Mouse (Mus musculus) urinary bladder, postnatal 4 days (tissue): Measurements from ENCODE around the gene Nsl1.
"Not testable (repeated sequence)": the region's sequence is repeated elsewhere in the genome, so short reads cannot be mapped to it uniquely, and the experiment has no call there.

Source experiments
- DNase-seq, 2 experiments: peaks; one replicate each; pipeline ENCODE4 v3.0.0; 2021 to 2022; ENCODE audit warnings: low spot score in 2 of 2

Gene Nsl1

DNA sequence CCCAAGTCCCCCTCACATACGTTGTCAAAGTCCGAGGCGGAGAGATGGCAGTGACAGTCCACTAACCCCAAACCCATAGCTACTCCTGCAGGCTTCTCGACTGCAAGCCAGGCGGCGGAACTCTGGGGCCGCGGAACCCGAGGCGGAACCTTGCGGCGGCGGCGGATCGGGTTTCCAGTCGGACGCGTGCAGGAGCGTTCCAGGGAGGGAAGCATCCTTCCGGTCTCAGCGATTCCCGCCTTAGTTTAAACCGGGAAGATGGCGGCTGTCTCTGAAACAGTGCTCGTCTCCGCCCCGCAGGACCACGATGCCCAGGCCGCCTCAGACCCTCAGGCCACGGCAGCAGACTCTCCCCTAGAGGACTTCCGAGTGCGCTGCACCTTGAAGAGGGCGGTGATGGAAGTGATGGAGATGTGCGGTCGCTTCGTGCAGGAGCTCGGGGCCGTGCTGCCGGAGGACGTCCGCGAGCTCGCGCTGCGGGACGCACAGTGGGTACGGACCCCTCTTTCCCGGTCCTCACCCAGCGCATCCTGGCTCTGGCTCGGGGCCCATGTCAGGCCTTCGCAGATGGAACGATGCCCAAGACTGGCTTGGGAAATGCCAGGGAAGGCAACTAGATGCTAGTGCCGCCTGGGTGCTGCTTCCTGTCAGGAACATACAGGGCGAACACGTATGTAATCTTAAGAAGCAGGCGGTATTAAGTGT lies at the start of gene Nsl1, which contains the start of gene Tatdn3:
Gene Nsl1, plus strand, starts transcription at position 232 of the 705 bp plus-strand sequence.
Gene Tatdn3, minus strand, starts transcription at position 152 of the 705 bp plus-strand sequence.
- peak; percentile 89 to 91 for DNase-seq

DNA sequence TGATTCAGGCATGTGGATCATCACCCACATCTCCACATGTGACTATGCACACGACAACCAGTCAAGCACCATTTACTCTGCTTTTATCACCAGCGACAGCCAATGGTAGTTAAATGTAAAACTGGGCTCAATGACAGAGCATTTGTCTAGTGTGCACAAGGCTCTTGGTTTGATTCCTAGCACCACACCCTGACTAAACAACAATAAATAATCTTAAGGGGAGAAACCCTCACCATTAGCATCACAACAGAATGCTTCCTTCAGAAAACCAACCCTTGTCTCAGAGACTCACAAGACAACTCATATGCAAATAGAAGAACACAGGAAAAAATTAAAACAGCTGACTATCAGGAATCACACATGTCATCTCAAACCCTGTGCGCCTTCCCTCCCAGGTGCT lies 48.5 kb upstream of the Nsl1 start:
- DNase-seq: no peak

DNA sequence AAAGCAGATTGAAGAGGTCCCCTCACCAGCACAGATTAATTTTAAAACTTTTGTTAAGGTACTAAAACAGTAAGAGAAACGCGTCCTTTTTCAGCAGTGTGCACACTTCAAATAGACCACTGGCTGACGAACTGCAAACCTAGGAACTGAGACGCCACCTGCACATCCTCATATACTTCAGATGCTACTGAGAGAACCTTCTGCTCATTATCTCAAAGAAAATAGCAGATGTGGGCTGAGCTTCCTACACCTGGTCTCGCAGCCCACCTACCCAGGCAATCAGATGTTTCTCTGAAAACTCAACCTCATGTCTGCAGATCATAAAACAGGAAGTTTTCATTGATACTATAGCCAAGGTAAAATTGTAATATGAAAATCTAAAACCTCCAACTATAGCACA lies 43.0 kb upstream of the Nsl1 start:
- DNase-seq: no peak

DNA sequence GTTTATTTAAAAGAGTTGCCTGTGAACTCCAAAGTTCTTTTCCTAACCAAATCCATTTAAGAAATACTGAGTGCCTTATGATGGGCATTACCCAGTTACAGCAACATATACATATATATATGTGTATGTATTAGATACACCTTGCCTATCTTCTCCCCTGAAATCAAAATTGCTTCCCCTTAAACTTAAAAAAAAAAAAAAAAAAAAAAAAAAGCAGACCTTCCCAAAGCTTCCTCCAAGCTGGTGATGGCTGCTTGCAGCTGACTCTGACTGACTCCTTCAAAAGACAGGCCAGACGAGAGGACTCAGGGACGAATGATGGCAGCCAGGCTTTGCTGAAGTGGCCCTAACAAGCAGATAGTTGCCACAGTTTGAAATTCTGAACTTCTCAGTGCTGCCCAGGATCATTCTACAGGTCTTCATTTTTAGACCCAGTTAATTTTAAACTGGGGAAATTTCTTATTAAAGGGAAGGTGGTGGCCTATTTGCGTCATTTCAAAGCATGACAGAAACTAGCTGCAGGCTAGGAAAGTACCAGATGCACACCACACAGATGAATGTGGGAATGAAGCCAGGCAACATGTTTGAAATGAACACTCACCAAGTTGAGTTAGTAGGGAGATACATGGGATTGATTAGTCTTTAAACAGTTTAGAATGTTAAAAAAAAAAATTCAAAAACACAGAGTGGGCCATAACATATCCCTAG lies 42.4 kb upstream of the Nsl1 start:
- no peak for DNase-seq

DNA sequence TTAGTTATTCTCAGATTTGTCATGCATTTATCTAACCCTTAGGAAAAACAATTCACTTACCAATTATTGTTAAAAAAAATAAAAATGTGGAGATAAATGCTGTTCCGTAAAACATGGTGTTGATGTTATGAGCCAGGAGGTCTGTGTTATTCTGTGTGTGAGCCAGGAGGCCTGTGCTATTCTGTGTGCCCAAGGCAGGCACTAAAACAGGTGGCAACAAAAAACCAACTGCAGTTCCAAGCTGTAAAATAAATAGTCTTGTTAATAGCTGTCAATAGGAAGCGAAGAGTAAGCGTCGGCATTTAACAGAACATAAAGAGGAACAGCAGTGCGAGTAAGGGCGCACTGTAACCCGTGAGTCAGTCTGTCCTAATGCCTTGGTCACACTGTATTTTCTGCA lies 41.8 kb upstream of the Nsl1 start:
- no peak for DNase-seq

DNA sequence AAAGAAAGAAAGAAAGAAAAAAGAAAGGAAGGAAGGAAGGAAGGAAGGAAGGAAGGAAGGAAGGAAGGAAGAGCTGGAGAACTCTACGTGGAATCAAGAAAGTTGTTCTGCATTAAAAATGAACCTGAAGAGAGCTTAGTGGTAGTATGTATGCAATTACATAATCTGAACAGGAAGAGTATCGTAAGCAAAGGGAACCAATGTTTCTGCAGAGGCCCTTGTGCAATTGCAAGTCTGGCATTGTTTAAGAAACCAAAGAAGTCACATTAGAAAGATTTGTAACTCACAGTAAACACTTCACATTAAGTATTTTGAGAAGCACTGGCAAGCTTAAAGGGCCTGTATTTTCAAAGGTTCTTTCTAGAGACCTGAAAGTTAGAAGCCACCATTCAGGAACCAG lies 39.7 kb upstream of the Nsl1 start:
- DNase-seq: no peak

DNA sequence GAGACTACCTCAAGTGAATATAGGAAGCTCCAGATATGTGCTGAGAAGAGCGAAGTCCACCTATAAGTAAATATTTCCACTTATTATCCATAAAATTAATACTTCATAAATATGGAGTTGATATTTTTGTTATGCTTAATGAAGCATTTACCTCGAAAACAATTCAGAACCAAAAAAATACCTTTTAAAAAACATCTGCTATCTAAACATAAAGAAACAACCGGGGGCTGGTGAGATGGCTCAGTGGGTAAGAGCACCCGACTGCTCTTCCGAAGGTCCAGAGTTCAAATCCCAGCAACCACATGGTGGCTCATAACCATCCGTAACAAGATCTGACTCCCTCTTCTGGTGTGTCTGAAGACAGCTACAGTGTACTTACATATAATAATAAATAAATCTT lies 39.0 kb upstream of the Nsl1 start:
- DNase-seq: not testable (repeated sequence)

DNA sequence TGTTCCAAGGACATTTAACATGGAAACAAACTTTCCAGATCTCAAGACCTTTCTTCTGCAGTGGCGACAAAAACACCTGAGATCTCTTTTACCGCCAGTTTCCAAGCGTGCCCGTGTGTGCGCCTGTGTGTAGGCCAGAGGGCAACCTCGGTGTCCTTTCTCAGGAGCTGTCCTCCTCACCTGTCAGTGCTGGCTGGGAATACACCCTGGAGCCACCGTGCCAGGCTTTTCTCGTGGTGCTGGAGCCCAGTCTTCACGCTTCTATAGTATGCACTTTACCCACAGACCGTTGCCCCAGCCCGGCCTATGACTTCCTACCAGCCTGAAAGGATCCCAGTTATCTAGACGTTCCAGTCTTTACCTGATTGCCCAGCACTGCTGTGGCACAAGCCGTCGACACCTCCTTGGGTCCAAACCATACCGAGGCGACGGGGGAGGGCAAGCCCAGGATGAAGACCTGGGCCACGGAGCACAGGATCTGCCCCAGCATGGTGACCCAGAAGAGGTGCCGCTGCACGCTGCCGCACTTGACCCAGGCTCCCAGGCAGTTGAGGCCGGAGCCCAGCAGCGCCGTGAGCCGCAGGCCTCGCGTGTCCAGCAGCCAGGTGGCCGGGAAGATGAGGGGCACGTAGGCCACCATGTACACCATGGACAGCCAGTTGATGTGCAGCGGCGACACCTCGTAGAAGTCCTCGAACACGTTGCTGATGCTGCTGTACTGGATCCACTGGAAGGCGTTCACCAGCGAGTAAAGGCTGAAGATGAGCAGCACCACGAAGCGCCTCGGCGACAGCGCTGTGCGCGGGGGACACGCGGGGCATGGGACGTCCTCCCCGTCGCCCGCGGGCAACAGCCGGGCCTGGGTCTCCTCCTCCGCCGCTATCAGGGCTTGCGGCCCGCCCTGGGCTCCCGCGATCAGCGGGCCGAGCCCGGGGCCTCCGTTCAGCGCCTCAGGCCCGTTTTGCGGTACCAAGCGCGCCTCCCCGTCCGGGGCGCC lies 37.5 kb upstream of the Nsl1 start:
- peak in 1 of 2 experiments; percentile 22 for DNase-seq

DNA sequence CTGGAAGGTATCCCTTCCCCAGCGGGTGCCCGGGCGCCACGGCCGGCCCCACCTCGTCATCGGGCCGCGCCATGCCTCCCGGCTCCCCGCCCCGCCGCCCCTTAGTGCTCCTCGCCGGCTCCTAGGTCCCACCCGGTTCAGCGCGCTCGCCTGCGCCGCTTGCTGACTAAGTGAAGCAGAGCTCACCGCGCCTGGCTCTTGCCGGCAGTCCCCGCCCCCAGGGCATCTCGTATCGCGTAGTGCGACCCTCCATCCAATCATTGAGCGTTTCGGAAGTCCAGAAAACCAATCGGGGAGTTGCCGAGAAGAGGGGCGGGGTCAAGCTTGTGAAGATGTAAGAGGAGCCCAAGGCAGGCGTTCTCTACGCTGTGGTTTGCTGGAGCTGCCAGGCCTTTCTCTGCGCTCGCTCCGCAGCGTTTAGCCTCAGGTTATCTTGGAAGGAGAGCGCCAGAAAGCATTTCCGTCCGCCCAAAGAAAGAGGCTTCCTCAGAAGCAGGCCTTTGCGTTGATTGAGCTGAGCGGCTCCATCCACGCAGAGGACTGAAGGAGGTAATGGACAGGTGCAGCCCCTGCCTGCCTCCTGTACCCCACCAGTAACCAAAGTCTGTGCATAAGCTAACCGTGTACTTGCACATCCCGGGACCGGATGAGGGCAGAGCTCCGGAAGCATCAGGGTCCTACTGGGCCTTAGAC lies 36.6 kb upstream of the Nsl1 start, which contains the start of gene Flvcr1:
Gene Flvcr1, minus strand, starts transcription at position 138 of the 693 bp plus-strand sequence.
- peak; percentile 98 for DNase-seq

DNA sequence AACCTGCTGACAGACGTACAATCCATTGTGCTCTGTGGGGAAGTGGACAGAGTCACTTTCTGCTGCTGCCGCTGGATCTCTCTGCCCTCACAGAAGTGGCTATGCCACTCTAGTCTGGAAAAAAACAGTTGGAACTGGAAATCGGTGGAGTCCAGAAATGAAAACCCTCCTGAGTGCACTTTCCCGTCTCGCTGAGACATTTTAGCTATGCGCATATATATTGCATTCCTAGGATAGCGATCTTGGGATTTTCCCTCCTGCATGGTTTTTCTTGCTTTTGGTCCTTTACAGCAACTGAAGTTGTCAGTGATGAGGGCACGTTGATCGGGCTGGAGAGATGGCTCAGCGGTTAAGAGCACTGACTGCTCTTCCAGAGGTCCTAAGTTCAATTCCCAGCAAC lies 32.6 kb upstream of the Nsl1 start:
- no peak for DNase-seq

DNA sequence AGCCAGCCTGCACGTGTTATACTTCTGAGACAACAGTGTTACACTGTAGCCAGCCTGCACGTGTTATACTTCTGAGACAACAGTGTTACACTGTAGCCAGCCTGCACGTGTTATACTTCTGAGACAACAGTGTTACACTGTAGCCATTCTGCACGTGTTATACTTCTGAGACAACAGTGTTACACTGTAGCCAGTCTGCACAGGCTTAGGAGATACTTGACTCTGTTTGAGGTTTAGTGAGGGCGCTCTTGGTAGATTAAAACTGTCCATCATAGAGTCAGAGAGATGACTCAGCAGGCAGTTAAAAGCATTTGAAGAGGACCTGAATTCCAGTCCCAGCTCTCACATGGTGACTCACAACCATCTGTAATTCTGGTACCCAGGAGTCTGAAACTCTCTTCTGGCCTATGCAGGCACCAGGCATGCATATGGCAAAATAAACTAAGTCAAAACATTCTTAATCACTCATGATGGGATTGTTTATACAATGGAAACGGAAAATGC lies 31.8 kb upstream of the Nsl1 start:
- DNase-seq: not testable (repeated sequence)

DNA sequence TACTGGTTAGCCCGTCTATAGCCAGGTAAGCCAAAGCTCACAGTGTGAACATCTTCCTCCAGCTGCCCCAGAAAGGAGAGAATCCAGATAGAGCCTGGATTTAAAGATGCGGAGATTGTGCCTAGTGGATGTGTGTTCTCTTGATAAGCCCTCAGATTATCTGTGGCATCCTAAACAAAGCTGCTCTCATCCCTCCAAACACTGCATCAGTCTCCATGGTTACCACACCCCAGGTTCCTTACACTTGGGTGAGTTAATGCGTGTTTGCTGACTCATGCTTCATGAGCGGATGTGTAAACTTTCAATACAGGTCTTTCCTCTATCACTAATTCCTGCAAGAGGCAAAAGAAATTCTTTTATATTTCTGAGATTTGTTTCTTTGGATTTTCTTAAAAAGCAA lies 27.2 kb upstream of the Nsl1 start:
- no peak for DNase-seq

DNA sequence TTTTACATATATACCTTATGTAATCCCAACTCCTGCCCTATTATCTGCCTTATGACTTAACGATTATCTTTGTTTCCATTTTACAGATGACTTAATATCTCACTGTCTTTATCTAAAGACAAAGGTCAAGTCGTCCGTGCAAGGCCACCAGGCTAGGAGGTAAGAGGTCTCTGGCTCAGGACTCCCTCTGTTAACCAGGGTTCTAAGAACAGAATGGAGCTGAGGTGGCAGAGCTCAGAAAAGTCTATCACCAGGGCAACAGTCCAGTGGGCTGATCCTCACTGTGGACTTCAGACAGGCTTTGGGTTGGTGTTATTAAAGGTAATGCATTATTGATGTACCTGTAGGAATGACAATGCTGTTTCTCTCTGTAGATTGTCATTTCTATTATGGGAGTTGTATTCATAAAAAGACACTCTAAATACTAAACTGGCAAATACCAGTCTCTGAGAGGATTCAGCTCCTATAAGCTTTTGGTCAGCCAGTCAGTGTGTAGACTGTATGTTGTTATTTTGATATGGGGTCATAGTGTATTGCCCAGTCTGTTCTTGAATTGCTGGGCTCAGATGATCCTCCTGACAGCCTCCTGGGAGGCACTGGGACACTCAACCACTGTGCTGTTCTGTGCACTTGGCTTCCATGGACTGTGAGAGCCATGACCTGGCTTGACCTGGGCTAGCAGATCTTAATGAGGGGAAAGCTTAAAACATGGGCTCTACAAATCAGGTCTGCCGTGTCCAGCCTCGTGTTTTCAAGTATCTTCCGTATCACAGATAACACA lies 26.1 kb upstream of the Nsl1 start, which contains the start of gene Spata45:
Gene Spata45, plus strand, starts transcription at position 86 of the 781 bp plus-strand sequence.
- no peak for DNase-seq

DNA sequence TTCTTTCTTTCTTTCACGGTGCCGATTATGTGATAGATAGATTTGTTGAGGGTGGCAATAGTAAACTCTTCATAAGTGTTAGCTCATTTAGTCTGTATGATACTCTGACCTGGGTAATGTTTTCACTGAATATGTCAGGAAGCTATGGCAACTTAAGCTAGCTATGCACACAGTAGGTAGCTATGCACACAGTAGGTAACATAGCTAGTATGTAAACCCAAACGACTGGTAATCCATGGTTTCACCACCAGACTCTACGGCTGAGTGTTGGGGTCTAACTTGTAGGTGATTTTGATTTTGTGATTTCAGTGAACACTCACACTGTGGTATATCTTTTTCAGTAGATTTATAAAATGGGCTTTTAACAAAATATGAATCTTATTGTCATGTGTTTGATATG lies 24.8 kb upstream of the Nsl1 start:
- no peak for DNase-seq

DNA sequence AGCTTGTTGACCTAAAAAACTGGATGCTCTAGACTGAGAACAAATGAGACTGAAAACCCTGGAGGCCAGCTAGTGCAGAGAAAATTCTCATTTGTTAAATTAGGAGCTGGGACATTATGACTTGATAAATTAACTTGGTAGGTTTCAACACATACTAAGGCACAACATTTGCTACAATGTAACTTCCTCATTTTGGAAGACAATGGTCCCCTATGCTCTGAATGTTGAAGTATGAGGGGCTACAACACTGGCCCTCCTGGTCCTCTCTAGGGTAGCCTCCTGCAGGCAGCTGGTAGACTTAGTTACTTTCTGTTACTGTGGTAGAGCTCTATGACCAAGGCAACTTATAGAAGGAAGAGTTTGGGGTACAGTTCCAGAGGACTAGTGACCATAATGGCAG lies 21.5 kb upstream of the Nsl1 start:
- no peak for DNase-seq

DNA sequence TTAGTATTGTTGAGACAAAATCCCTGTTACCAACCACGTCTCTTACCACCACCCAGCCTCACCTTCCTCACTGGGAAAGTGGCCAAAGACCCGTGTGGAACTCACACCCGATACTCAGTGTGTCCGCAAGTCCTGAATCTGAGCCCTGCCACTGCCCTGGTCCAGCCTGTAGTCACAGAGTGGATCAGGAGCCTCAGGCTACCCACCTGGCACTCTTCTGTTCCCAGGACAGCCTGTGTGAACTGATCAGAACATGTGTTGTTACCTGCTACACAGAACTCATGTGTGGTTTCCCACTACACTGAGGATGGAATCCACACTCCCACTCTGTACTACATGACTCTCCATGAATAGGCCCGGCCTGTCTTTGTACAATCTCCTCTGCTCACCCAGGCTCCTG lies 20.7 kb upstream of the Nsl1 start:
- DNase-seq: no peak

DNA sequence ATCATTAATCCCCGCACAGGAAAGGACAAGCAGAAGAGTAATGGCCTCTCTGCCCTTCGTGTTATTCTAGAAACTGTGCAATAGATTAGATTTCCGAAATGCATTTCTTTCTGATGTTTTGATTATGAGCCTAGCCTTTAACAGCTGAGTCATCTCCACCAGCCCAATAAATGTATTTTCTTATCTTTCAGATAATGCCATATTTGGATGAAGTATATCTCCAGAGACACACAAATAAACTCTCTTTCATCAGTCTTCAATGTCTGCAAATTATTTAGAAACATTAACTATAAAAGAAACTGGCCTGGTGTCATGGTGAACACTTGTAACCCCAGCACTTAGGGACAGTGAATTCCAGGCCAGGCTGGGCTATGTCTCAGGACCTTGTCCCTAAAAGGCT lies 20.1 kb upstream of the Nsl1 start:
- no peak for DNase-seq

DNA sequence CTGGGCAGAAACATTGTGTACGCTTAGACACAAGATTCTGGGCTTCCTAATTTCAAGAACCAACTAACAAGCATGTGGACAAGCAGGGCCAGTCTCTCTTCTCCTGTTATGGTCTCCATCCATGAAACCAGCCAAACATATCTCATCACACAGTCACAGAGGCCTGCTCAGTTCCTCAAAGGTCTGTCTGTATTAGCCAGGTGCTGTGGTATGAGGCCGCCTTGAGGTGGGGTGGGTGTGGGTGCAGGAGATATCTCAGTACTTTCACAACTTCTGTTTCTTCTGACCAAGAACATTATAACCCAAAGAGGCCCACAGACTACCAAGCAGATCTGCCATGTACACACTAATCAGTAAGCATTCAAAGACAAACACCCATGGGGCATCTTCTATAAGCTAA lies 17.5 kb upstream of the Nsl1 start:
- DNase-seq: no peak

DNA sequence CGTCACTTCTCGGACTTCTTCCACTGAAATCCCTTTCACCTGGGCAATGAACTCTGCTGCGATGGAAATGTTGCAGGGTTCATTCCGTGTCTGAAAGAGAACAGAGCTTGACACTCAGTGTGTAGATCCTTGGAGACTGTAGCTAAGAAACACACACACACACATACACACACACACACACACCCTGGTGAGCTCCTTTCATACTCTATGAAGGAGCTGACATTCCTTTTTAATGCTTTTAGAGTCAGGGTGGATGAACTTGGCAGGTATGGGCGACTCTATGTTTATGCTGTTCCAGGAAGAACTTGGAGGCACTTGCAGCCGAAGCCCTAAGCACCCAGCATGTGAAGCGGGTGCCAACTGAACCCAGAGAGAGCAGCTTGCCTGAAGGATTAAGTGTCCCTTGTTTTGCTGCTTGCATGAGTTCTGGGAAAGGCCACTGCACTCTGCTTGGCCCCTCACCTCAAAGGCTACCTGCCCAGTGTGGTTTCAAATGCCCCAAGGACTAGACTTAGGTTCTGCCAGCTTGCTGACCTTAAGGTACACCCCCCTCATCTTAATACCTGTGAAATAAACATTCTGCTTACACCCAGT lies 16.5 kb upstream of the Nsl1 start:
- DNase-seq: no peak

DNA sequence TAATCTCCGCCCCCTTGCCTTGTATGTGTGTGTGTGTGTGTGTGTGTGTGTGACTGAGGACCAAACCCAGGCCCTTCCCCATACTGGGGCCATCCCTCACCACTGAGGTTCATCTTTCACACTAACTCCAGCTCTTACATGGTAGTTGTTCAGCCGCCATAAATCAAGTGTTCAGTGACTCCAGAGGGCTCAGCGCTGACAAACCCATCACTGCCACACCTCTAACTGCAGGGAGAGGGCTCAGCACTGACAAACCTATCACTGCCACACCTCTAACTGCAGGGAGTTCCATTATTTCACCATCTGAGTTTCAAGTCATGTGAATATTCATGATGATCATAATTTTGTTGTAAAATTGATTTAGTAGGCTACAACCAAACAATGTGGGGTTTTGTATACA lies 9.3 kb upstream of the Nsl1 start:
- DNase-seq: no peak
